Mouse (Mus musculus) ES-CJ7 (cell line): ENCODE measurements around the gene Epn3.
A peak's percentile ranks its signal among the peaks of the same experiment; 100 is the strongest.

Source experiments
- DNase-seq: peaks from one replicate; pipeline ENCODE4 v3.0.0; 2011; ENCODE audit warnings: low read depth, low spot score

Epn3 gene

GRCm38 (mm10) chr11:94499661-94500152 is at the start of gene Epn3:
Gene Epn3 (minus strand): TSS chr11:94499974.
- no peak for DNase-seq

- DNase-seq, result peak; percentile 91
Measured at GRCm38 (mm10) chr11:94548888-94549690, 49.3 kb upstream of the Epn3 start, which contains the start of gene Rsad1. Gene Rsad1 (minus strand): TSS chr11:94549255.

- DNase-seq, result peak; percentile 24
Measured at GRCm38 (mm10) chr11:94548041-94548784, 48.4 kb upstream of the Epn3 start.

- no peak for DNase-seq
Measured at GRCm38 (mm10) chr11:94547271-94547670, 47.5 kb upstream of the Epn3 start.

GRCm38 (mm10) chr11:94546381-94546780 is 46.6 kb upstream of the Epn3 start:
- DNase-seq, result peak; percentile 54

- DNase-seq, result no peak
Measured at GRCm38 (mm10) chr11:94544422-94544821, 44.6 kb upstream of the Epn3 start.

- DNase-seq, result peak; percentile 63
Measured at GRCm38 (mm10) chr11:94543932-94544331, 44.2 kb upstream of the Epn3 start.

GRCm38 (mm10) chr11:94543344-94543743 is 43.6 kb upstream of the Epn3 start:
- DNase-seq, result no peak

- DNase-seq, result no peak
Measured at GRCm38 (mm10) chr11:94542400-94542799, 42.6 kb upstream of the Epn3 start.

GRCm38 (mm10) chr11:94539761-94540160 is 40.0 kb upstream of the Epn3 start:
- no peak for DNase-seq

- DNase-seq, result no peak
Measured at GRCm38 (mm10) chr11:94538733-94539292, 39.0 kb upstream of the Epn3 start.

GRCm38 (mm10) chr11:94533171-94533570 is 33.4 kb upstream of the Epn3 start:
- DNase-seq, result no peak

GRCm38 (mm10) chr11:94528879-94529278 is 29.1 kb upstream of the Epn3 start:
- no peak for DNase-seq

GRCm38 (mm10) chr11:94526171-94526879 is 26.6 kb upstream of the Epn3 start:
- DNase-seq, result no peak

- peak; percentile 67 for DNase-seq
Measured at GRCm38 (mm10) chr11:94521219-94521843, 21.6 kb upstream of the Epn3 start, which contains the start of gene Mycbpap. Gene Mycbpap (minus strand): TSS chr11:94521742.

GRCm38 (mm10) chr11:94513452-94513851 is 13.7 kb upstream of the Epn3 start:
- no peak for DNase-seq

- no peak for DNase-seq
Measured at GRCm38 (mm10) chr11:94508976-94509375, 9.2 kb upstream of the Epn3 start.

GRCm38 (mm10) chr11:94501482-94501881 is 1.7 kb upstream of the Epn3 start:
- no peak for DNase-seq

GRCm38 (mm10) chr11:94500362-94500761 is 588 bp upstream of the Epn3 start:
- DNase-seq, result no peak

- no peak for DNase-seq
Measured at GRCm38 (mm10) chr11:94499035-94499434, 739 bp downstream of the Epn3 start.
